Mouse (Mus musculus): Measurements from ENCODE around the gene Tmem266.

DNA sequence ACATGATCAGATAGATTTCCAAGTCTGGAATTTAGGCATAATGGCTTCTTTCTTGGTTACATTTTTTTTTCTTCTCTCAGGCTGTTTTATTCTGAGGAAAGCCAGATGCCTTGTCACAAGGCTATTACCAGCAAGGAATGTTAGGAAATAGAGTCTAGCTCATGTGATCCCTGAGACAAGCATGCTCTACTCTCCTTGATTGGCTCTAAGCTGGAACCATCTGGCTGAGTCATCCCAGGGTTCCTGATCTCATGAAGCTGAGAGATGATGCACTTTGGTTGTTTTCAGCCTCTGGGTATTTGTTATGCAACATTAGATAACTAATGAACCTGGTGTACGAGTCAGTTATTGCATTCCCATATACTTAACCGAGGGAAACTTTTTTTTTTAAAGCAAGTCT, 30.5 kb upstream of the Tmem266 start:
- TF ChIP-seq CTCF (IDR thresholded peaks at IDR 0.05; ENCODE audit: extremely low read depth, insufficient read depth, low read length) (no peak), POLR2A (IDR thresholded peaks at IDR 0.05; ENCODE audit: extremely low read depth, insufficient read depth, low read length) (no peak)

Measured in cortical plate, adult 2 months (tissue).